Mouse (Mus musculus): ENCODE data around the gene Nin. TPM values are rescaled to one million over a fixed set of nuclear protein-coding genes. Genes with fewer than 3 reads are reported as not detected.
A peak's percentile ranks its signal among the peaks of the same experiment; 100 is the strongest.

The Nin gene
- polyA plus RNA-seq, 1 experiment from 2014 or later: 7.9 TPM

DNA sequence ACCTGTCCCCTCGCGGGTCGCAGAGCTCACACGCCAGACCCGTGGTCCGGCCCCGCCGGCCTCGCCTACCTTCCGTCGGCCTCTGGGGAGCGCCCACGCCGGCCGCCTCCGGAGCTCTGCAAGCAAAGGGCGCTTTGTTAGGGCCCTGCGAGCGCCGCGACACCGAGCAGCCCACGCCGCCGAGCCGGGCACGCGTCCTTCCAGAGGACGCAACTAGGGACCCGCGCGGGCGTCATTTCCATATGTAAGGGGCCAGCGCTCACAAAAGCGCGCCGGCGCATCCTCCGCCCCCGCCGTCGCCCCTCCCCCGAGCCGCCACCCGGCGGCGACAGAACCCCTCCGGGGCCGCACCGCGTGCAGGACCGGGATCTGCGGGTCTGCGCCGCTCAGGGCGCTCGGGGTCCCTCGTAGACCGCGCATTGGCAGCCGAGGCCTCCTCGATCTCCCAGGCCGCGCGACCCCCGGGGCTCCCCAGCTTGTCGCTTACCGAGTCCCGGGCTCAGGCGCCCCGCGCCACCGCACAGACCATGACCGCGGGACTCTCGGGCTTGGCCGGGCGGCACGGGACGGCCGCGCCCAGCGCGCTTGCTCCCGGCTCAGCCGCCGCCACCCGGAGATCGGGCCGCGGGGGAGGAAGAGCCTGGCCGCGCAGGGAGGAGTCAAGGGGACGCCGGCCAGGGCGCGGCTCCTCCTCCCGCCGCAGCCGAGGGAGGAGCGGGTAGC is 2.0 kb downstream of the Nin start:
- ATAC-seq (replicated peaks; ENCODE audit: extremely low read depth, insufficient read depth, low FRiP score): peak; percentile 91
- Histone ChIP-seq H3K4me1 (ENCODE audit: control insufficient read depth, insufficient read depth, low read length) (peaks cover 14% of the 10 kb centered on the region), H3K27ac (ENCODE audit: low read length) (peak overlapping the region; percentile 93), H3K9me3 (replicated peaks; ENCODE audit: control insufficient read depth, low read length) (no peaks in the 10 kb centered on the region), H3K4me3 (ENCODE audit: low read length) (peak overlapping the region; percentile 90), H3K36me3 (ENCODE audit: control insufficient read depth, insufficient read depth) (no peaks in the 10 kb centered on the region), H3K4me2 (ENCODE audit: low read depth, low read length) (peak overlapping the region; percentile 100), H3K9ac (ENCODE audit: low read length) (peak overlapping the region; percentile 97), H3K27me3 (ENCODE audit: control insufficient read depth, insufficient read depth, low read length) (no peaks in the 10 kb centered on the region)
- under 1% methylated on average over 99 of the region's 101 CpGs for WGBS

DNA sequence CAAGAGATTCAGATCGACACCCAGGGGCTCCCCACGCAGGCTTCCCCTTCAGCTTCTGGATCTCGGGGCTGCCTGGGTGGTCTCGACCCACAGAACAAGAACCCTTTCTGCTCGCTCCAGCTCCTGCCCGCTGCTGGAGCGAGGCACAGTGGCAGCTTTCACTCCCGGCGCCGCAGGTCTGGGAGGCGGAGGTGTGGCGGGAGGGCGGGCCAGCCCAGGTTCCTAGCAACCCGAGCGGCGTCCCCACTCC is 2.5 kb downstream of the Nin start:
- H3K36me3 ChIP-seq (ENCODE audit: control insufficient read depth, insufficient read depth): no peaks in the 10 kb centered on the region
- no peak; the same call in 1 of the 2 replicates for ATAC-seq (replicated peaks; ENCODE audit: extremely low read depth, insufficient read depth, low FRiP score)
- WGBS: under 1% methylated on average over 16 of the region's 16 CpGs

DNA sequence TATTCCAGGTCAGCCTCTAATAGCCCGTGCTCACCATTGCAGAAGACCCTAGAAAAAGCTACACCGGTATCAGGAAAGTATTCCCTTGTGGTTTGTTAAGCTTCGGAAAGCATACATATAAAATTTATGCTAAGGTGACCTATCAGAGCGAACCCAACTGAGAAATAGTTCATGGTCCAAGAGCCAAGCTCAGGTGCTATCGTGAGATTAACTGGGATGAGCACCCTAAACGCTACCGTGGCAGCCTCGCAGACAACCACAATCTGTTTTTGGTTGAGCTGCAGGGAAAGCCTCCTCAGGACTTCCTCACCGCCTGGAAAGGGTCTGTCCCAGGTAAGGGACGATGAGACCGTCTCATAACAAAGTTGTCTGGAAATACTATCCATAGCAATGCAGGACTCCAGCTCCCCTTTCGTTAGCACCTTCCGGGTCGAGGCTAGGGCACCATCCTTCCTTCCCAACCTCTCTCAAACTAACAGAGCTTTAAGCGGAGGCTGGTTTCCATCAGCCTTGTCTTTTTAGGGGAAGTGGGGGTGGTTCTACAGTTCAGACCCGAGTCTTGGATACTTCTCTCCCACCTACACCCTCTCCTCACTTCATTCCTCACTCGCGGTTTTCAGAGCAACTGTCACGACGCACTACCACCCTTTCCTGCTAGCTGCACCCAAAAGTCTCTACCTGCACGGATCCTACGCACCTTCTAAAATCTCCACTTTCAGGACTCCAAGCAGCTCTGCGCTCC is 3.0 kb downstream of the Nin start:
- H3K9ac ChIP-seq (ENCODE audit: low read length): peak overlapping the region; percentile 97
- ATAC-seq (replicated peaks; ENCODE audit: extremely low read depth, insufficient read depth, low FRiP score): no peak
- H3K4me2 ChIP-seq (ENCODE audit: low read depth, low read length): peak overlapping the region; percentile 100
- no peaks in the 10 kb centered on the region for H3K27me3 ChIP-seq (ENCODE audit: control insufficient read depth, insufficient read depth, low read length)
- peak overlapping the region; percentile 93 for H3K27ac ChIP-seq (ENCODE audit: low read length)
- H3K9me3 ChIP-seq (replicated peaks; ENCODE audit: control insufficient read depth, low read length): no peaks in the 10 kb centered on the region
- peak overlapping the region; percentile 90 for H3K4me3 ChIP-seq (ENCODE audit: low read length)
- WGBS: 11% methylated on average over 23 of the region's 23 CpGs
- H3K4me1 ChIP-seq (ENCODE audit: control insufficient read depth, insufficient read depth, low read length): peaks cover 24% of the 10 kb centered on the region
- H3K36me3 ChIP-seq (ENCODE audit: control insufficient read depth, insufficient read depth): no peaks in the 10 kb centered on the region

More for the DNA sequence above, 2.5 kb downstream of the Nin start:
- Histone ChIP-seq H3K4me2 (ENCODE audit: low read depth, low read length) (peak overlapping the region; percentile 100), H3K9me3 (replicated peaks; ENCODE audit: control insufficient read depth, low read length) (no peaks in the 10 kb centered on the region), H3K27me3 (ENCODE audit: control insufficient read depth, insufficient read depth, low read length) (no peaks in the 10 kb centered on the region), H3K4me3 (ENCODE audit: low read length) (peak overlapping the region; percentile 90), H3K9ac (ENCODE audit: low read length) (peak overlapping the region; percentile 97), H3K27ac (ENCODE audit: low read length) (peak overlapping the region; percentile 93), H3K4me1 (ENCODE audit: control insufficient read depth, insufficient read depth, low read length) (peaks cover 19% of the 10 kb centered on the region)

- 46% methylated on average over 6 of the region's 6 CpGs for WGBS
- Histone ChIP-seq H3K9ac (ENCODE audit: low read length) (no peak overlapping the region; the same call in 1 of the 2 replicates), H3K27me3 (ENCODE audit: control insufficient read depth, insufficient read depth, low read length) (no peaks in the 10 kb centered on the region), H3K36me3 (ENCODE audit: control insufficient read depth, insufficient read depth) (no peaks in the 10 kb centered on the region), H3K27ac (ENCODE audit: low read length) (no peak overlapping the region), H3K4me1 (ENCODE audit: control insufficient read depth, insufficient read depth, low read length) (peaks cover 28% of the 10 kb centered on the region), H3K4me2 (ENCODE audit: low read depth, low read length) (peak overlapping the region; percentile 100), H3K4me3 (ENCODE audit: low read length) (peak overlapping the region; percentile 90), H3K9me3 (replicated peaks; ENCODE audit: control insufficient read depth, low read length) (no peaks in the 10 kb centered on the region)
- no peak for ATAC-seq (replicated peaks; ENCODE audit: extremely low read depth, insufficient read depth, low FRiP score)
These were observed 3.6 kb downstream of the Nin start for GRCm38 (mm10) chr12:70109921-70110320.

DNA sequence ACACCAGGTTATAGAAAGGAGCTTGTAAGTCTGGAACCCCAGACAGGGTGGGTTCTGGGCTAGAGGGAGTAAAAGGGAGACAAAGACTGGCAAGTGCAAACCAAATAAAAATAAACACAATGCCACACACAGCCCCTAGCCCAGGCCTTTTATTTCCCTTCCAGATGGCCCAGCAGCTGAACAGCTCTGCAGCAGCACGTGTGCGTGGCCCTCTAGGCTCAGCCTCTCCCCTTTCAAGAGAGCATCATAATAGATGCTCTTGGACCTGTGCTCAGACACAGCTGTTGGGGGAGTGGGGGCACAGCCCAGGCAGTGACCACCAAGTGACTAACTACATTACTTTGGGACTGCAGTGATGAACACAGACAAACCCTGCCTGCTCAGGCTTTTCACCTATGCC is 5.4 kb downstream of the Nin start:
- Histone ChIP-seq H3K9ac (ENCODE audit: low read length) (no peak overlapping the region), H3K4me2 (ENCODE audit: low read depth, low read length) (no peak overlapping the region), H3K9me3 (replicated peaks; ENCODE audit: control insufficient read depth, low read length) (no peaks in the 10 kb centered on the region), H3K36me3 (ENCODE audit: control insufficient read depth, insufficient read depth) (no peaks in the 10 kb centered on the region), H3K27ac (ENCODE audit: low read length) (no peak overlapping the region), H3K4me3 (ENCODE audit: low read length) (no peak overlapping the region), H3K27me3 (ENCODE audit: control insufficient read depth, insufficient read depth, low read length) (no peaks in the 10 kb centered on the region), H3K4me1 (ENCODE audit: control insufficient read depth, insufficient read depth, low read length) (peaks cover 34% of the 10 kb centered on the region)
- WGBS: 67% methylated on average over 2 of the region's 2 CpGs
- no peak for ATAC-seq (replicated peaks; ENCODE audit: extremely low read depth, insufficient read depth, low FRiP score)

- Histone ChIP-seq H3K36me3 (ENCODE audit: control insufficient read depth, insufficient read depth) (no peaks in the 10 kb centered on the region), H3K9me3 (replicated peaks; ENCODE audit: control insufficient read depth, low read length) (no peaks in the 10 kb centered on the region), H3K27me3 (ENCODE audit: control insufficient read depth, insufficient read depth, low read length) (no peaks in the 10 kb centered on the region), H3K9ac (ENCODE audit: low read length) (no peak overlapping the region), H3K4me2 (ENCODE audit: low read depth, low read length) (no peak overlapping the region), H3K4me1 (ENCODE audit: control insufficient read depth, insufficient read depth, low read length) (peaks cover 34% of the 10 kb centered on the region), H3K4me3 (ENCODE audit: low read length) (no peak overlapping the region), H3K27ac (ENCODE audit: low read length) (no peak overlapping the region)
- 68% methylated on average over 9 of the region's 9 CpGs for WGBS
- no peak for ATAC-seq (replicated peaks; ENCODE audit: extremely low read depth, insufficient read depth, low FRiP score)
These were observed 7.0 kb downstream of the Nin start for GRCm38 (mm10) chr12:70106508-70106907.

GRCm38 (mm10) chr12:70105885-70106284 is 7.6 kb downstream of the Nin start:
- Histone ChIP-seq H3K4me3 (ENCODE audit: low read length) (no peak overlapping the region), H3K27ac (ENCODE audit: low read length) (no peak overlapping the region), H3K27me3 (ENCODE audit: control insufficient read depth, insufficient read depth, low read length) (no peaks in the 10 kb centered on the region), H3K36me3 (ENCODE audit: control insufficient read depth, insufficient read depth) (peaks cover under 1% of the 10 kb centered on the region; the same call in 1 of the 2 replicates), H3K4me1 (ENCODE audit: control insufficient read depth, insufficient read depth, low read length) (peaks cover 34% of the 10 kb centered on the region), H3K9me3 (replicated peaks; ENCODE audit: control insufficient read depth, low read length) (no peaks in the 10 kb centered on the region), H3K9ac (ENCODE audit: low read length) (no peak overlapping the region), H3K4me2 (ENCODE audit: low read depth, low read length) (no peak overlapping the region)
- WGBS: 51% methylated on average over 6 of the region's 6 CpGs
- ATAC-seq (replicated peaks; ENCODE audit: extremely low read depth, insufficient read depth, low FRiP score): no peak

- Histone ChIP-seq H3K36me3 (ENCODE audit: control insufficient read depth, insufficient read depth) (peaks cover 3% of the 10 kb centered on the region; the same call in 1 of the 2 replicates), H3K27ac (ENCODE audit: low read length) (no peak overlapping the region), H3K27me3 (ENCODE audit: control insufficient read depth, insufficient read depth, low read length) (no peaks in the 10 kb centered on the region), H3K4me3 (ENCODE audit: low read length) (no peak overlapping the region), H3K9ac (ENCODE audit: low read length) (no peak overlapping the region), H3K9me3 (replicated peaks; ENCODE audit: control insufficient read depth, low read length) (no peaks in the 10 kb centered on the region), H3K4me2 (ENCODE audit: low read depth, low read length) (no peak overlapping the region), H3K4me1 (ENCODE audit: control insufficient read depth, insufficient read depth, low read length) (peaks cover 24% of the 10 kb centered on the region)
- WGBS: 57% methylated on average over 5 of the region's 5 CpGs
- no peak for ATAC-seq (replicated peaks; ENCODE audit: extremely low read depth, insufficient read depth, low FRiP score)
These were observed 8.6 kb downstream of the Nin start for GRCm38 (mm10) chr12:70104776-70105420.

DNA sequence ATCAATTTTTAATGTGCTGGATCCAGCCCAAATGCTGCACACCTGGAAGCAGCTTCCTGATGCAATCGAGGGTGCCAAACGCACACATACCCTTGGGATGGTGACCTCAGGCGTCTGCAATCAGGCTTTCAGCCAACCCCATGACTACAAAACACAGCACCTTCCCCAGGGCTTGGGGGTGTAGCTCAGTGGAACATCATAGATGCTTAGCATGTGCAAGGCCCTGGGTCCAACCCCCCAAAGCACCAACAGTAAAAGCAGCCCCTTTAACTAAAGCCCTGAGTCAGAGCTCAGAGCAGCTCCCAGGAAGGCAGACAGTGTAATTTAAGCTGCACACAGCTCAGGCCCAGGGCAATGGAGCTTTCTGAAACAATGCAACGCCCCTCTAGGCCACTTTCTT is 9.3 kb downstream of the Nin start:
- ATAC-seq (replicated peaks; ENCODE audit: extremely low read depth, insufficient read depth, low FRiP score): 0 out of 2 replicates have a peak, but pooled peaks have one; percentile 14

More for the DNA sequence above, 9.3 kb downstream of the Nin start:
- H3K4me1 ChIP-seq (ENCODE audit: control insufficient read depth, insufficient read depth, low read length): peaks cover 21% of the 10 kb centered on the region
- H3K36me3 ChIP-seq (ENCODE audit: control insufficient read depth, insufficient read depth): peaks cover 3% of the 10 kb centered on the region; the same call in 1 of the 2 replicates
- peak overlapping the region; percentile 24; the same call in 1 of the 2 replicates for H3K27ac ChIP-seq (ENCODE audit: low read length)
- 46% methylated on average over 4 of the region's 4 CpGs for WGBS
- no peak overlapping the region for H3K9ac ChIP-seq (ENCODE audit: low read length)
- H3K27me3 ChIP-seq (ENCODE audit: control insufficient read depth, insufficient read depth, low read length): no peaks in the 10 kb centered on the region
- no peak overlapping the region for H3K4me2 ChIP-seq (ENCODE audit: low read depth, low read length)
- no peaks in the 10 kb centered on the region for H3K9me3 ChIP-seq (replicated peaks; ENCODE audit: control insufficient read depth, low read length)
- no peak overlapping the region for H3K4me3 ChIP-seq (ENCODE audit: low read length)
